Mouse (Mus musculus): Measurements from ENCODE around the gene Zzz3.

- TF ChIP-seq CTCF (IDR thresholded peaks at IDR 0.05; ENCODE audit: borderline replicate concordance, control insufficient read depth, extremely low read depth, insufficient read depth, low read length, poor library complexity): no peak
- no peak for TF ChIP-seq POLR2A (IDR thresholded peaks at IDR 0.05; ENCODE audit: control insufficient read depth, extremely low read depth, insufficient read depth, low read length, poor library complexity)
These were observed 48.0 kb upstream of the Zzz3 start for GRCm38 (mm10) chr3:152347227-152347626.
